Mouse (Mus musculus): ENCODE measurements around the gene Xpa. TPM values are rescaled to one million over a fixed set of nuclear protein-coding genes. Genes with fewer than 3 reads are reported as not detected.
A peak's percentile ranks its signal among the peaks of the same experiment; 100 is the strongest.
"Not testable (repeated sequence)": the region's sequence is repeated elsewhere in the genome, so short reads cannot be mapped to it uniquely, and the experiment has no call there.

Xpa gene
- 1 to 10 TPM; 6.9 to 7.0 TPM for total RNA-seq (2021)

DNA sequence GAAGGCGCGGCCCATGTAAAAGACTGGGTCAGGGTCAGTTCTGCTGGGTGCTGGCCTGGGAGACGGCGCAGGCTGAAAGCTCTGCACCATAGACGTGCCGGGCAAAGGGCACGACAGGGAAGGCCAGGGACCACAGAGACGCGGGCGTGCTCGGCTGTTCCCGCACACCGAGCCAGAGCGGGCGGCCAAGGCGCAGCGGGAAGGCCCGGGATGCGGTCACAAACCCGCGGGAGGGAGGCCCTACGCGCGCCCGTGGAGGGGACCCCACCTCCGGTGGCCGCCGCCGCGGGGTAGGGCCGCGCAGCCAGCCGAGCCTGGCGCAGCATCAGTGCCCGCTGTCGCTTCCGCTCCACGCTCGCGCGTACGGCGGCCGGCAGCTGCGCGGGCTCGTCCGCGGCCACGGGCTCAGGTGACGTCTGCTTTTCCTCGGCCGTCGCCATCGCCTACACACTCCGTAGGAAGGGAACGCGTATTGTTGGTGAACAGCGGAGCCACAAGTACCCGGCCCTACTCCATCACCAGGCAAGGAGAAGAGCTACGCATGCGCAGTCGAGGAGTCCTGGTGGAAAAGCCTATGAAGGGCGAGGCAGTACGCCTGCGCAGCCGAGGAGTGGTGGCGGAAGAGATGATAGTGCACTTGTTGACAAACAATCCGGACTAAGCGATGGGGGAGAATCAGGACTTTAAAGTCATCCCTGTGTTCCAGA, at the start of gene Xpa:
TSS of gene Xpa (minus strand) at position 531 of the 707 bp plus-strand sequence.
- peak; percentile 89 for DNase-seq (ENCODE audit: low spot score)
- intact Hi-C loops (cut with DNase I): no loop called here

- no peak for DNase-seq (ENCODE audit: low spot score)
- intact Hi-C loops (cut with DNase I): no loop called here
Measured at GRCm38 (mm10) chr4:46235871-46236270, 39.8 kb upstream of the Xpa start.

DNA sequence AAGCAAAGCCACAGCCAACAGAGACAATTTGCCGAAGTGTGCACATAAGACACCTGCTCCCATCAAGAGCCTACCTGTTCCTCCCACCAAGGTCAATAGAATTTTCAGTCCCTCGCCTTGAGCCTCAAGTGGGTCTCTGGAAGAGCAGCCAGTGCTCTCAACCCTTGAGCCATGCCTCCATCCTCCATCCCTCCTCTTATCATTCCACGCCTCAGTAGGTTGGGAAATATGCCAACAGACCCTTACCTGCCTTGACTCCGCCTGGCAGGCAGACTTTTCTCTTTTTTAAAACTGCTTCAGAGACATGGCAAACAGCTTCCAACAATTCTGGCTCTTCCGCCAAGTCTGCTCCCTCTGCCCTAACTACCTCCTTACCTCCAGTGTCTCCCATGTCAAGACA, 38.6 kb upstream of the Xpa start:
- no peak for DNase-seq (ENCODE audit: low spot score)
- intact Hi-C loops (cut with DNase I): no loop called here

DNA sequence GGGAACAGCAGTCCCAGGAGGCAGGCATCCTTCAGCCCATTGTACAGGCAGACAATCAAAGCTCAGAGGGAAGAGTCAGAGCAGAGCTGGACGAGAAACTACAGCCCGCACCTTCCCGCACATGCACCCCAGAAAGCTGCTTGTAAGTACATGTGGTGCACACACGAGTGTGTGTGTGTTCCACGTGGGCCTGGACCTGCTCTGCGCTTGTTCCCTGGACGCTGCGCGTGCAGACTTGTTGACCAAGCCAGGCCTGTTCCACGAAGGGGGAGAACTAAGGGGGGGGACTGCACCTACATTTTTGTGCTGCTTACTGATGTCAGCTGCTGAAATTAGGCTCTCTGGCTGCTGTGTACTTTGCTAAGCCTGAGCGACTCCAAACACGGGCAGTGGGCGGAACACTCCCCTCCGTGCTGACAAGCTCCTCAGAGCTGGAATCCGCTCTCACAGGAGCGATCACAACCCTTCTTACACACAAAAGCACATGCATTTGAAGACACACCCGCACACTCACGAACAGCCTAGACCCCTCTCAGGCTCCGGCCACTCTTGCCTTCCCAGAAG, 30.9 kb upstream of the Xpa start:
- intact Hi-C loops (cut with DNase I): no loop called here
- DNase-seq (ENCODE audit: low spot score): no peak

DNA sequence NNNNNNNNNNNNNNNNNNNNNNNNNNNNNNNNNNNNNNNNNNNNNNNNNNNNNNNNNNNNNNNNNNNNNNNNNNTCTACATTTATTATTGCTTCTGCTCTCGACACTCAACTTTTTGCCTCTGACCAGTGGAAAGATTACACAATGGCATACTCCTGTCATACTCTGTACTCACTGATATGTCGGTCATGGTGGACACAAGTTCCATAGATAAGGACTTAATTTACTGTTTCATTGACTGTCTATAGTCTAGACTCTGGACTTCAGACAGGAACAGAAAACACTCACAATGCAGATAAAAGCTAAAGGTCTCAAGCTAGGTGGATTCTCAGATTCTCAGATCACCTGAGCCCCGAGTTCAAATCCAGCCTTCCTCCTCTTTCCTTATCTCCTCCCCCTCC, 25.0 kb upstream of the Xpa start:
- DNase-seq (ENCODE audit: low spot score): no peak
- intact Hi-C loops (cut with DNase I): no loop called here

DNA sequence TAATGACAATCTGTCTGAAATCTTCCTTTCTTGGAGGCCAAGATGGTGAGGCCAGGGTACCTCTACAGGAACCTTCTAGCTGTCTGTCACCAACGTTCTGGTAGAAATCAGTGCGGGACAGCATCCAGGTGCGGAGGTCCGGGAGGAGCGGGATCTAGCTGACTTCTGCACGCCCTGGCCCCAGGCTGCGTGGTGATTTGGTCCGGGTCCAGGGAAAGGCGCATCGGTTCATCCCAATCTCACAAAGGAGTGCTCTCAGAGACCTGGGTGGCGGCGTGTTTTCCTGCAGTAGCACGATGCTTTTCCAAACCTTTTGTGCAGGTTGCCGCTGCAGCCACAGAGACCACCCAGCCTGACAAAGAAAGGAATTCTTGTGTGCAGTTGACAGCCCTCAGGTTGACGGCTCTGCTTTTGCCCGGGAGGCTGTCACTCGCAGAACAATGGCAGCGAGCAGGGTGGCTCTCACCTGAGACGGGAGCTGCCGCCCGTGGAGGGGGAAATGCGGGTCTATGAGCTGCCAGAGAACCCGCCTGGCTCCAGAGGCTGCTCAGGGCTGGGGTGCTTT, 6.5 kb upstream of the Xpa start:
- no peak for DNase-seq (ENCODE audit: low spot score)

GRCm38 (mm10) chr4:46201834-46202561, 5.9 kb upstream of the Xpa start:
- DNase-seq (ENCODE audit: low spot score): peak; percentile 16
- intact Hi-C loops (cut with DNase I): loop anchor here (2.0 to 5.0 kb wide), 3 partner anchors 105 to 263 kb away; no protein-coding TSS in a partner anchor

More for the DNA sequence above, 6.5 kb upstream of the Xpa start:
- intact Hi-C loops (cut with DNase I): loop anchor here (2.0 to 5.0 kb wide), 2 partner anchors 105 to 172 kb away; no protein-coding TSS in a partner anchor

DNA sequence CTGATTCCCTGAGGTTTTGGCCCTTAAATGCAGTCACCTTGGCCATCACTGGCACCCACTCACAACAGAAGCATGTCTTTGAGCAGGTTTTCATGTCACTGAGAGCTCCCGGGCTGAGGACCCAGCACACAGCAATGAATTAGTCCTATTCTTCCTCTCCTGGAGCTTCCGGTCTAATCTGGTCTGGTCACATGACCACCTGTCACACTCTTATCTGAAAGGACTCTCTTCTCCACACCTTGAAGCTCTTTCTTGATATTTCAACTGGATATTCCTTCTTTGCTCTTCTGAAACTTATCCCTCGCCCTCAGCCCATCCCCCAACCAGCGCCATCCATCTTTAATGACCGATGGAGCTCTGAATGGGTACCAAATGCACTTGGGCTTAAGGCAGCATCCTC, 2.0 kb upstream of the Xpa start:
- intact Hi-C loops (cut with DNase I): no loop called here
- no peak for DNase-seq (ENCODE audit: low spot score)

DNA sequence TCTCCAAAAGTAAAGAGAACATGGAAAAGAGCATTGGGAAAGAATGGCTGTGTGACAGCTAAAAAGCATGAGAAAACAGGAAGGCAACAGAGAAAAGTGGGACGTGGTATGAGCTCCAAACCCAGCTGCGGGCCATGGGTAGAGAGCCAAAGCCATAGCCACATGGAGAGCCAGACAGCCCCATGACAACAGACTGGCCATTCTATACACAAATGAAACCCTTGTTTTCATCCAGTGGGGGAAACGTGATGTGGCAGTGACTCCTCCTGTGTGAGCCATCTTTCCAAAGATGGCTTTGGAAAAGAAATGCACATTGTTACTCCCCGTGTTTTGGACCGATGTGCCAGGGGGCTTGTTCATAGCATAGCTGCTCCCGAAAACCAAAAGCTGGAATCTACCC, 402 bp upstream of the Xpa start:
- intact Hi-C loops (cut with DNase I): no loop called here
- no peak for DNase-seq (ENCODE audit: low spot score)

DNA sequence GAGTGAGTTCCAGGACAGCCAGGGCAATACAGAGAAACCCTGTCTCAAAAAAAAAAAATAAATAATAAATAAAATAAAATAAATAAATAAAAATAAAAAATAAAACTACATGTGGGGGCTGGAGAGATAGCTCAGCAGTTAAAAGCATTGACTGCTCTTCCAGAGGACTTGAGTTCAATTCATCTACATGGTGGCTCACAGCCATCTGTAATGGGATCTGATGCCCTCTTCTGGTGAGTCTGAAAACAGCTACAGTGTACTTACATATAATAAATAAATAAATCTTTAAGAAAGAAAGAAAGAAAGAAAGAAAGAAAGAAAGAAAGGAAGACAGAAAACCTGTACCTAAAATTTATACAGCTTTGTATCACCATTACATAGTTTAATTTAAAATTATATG, 4.1 kb downstream of the Xpa start:
- intact Hi-C loops (cut with DNase I): loop anchor here (5.0 kb wide), 1 partner anchor 55 kb away; the partner anchor contains the start of genes Ncbp1 and Tstd2
- not testable (repeated sequence) for DNase-seq (ENCODE audit: low spot score)

GRCm38 (mm10) chr4:46186466-46186865, 9.6 kb downstream of the Xpa start:
- DNase-seq (ENCODE audit: low spot score): no peak
- intact Hi-C loops (cut with DNase I): no loop called here

- no peak for DNase-seq (ENCODE audit: low spot score)
- intact Hi-C loops (cut with DNase I): no loop called here
Measured at GRCm38 (mm10) chr4:46185890-46186289, 10.2 kb downstream of the Xpa start.

- intact Hi-C loops (cut with DNase I): no loop called here
Measured at GRCm38 (mm10) chr4:46185423-46185822, 10.7 kb downstream of the Xpa start.

GRCm38 (mm10) chr4:46182181-46182580, 13.9 kb downstream of the Xpa start:
- intact Hi-C loops (cut with DNase I): no loop called here
- no peak for DNase-seq (ENCODE audit: low spot score)

More at GRCm38 (mm10) chr4:46185423-46185822, 10.7 kb downstream of the Xpa start:
- no peak for DNase-seq (ENCODE audit: low spot score)

GRCm38 (mm10) chr4:46181168-46181567, 14.9 kb downstream of the Xpa start:
- intact Hi-C loops (cut with DNase I): no loop called here
- no peak for DNase-seq (ENCODE audit: low spot score)

DNA sequence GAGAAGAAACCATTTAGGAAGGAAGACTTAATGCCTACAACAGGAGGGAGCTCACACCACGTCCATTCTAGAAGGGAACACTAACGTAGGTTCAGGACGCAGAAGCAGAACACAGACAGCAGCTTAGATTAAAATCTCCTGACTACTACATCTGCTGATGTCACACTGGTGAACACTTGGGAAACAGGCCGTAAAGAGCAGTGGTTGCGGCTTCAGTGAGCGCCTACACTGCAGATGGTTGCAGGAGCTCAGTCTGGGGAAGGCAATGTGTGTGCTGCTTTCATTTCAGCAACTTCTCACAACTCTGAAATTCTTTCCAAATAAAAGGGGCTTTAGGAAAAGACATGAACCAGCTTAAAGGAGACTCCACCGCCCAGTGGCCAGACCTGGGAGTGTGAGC, 18.6 kb downstream of the Xpa start:
- no peak for DNase-seq (ENCODE audit: low spot score)
- intact Hi-C loops (cut with DNase I): no loop called here

DNA sequence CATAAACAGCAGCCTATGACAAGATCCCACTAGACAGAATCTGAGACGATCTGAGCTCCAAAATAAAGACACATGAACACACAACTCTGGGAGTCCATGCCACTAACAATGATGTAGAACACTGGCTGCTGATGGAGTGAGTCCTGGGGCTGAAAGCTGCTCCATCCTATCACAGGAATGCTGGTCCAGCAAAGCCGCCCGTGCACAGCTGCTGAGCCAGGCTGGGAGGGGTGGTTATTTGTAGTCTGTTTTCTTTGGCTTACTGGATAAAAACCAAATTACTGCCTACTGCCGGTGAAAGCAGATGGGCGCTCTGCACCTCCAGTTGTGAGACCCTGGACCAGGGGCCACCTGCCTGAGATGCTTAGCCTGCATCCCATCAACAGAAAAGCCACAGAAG, 19.1 kb downstream of the Xpa start:
- DNase-seq (ENCODE audit: low spot score): no peak

DNA sequence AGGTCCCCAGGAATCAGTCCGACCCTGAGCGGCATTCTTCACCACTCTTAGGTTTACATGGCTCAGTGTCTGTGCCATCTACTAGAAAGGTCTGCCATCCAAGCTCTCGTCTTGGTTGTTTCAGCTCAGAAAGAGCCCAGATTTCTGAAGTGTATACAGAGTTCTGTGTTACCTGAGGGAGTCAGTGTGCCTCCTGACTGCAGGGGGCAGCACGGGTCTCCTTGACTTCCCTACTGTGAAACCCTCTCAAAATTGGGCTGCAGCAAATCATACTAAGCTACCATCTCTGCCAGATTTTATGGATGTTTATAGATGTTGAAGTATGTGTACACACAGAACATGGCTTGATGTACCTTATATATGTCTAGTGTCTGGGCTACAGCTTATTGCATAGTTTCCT, 19.8 kb downstream of the Xpa start:
- intact Hi-C loops (cut with DNase I): no loop called here

More for the DNA sequence above, 19.1 kb downstream of the Xpa start:
- intact Hi-C loops (cut with DNase I): no loop called here

GRCm38 (mm10) chr4:46171761-46172160, 24.4 kb downstream of the Xpa start:
- no peak for DNase-seq (ENCODE audit: low spot score)
- intact Hi-C loops (cut with DNase I): no loop called here

More for the DNA sequence above, 19.8 kb downstream of the Xpa start:
- no peak for DNase-seq (ENCODE audit: low spot score)

GRCm38 (mm10) chr4:46165831-46166230, 30.3 kb downstream of the Xpa start:
- intact Hi-C loops (cut with DNase I): no loop called here
- DNase-seq (ENCODE audit: low spot score): no peak

DNA sequence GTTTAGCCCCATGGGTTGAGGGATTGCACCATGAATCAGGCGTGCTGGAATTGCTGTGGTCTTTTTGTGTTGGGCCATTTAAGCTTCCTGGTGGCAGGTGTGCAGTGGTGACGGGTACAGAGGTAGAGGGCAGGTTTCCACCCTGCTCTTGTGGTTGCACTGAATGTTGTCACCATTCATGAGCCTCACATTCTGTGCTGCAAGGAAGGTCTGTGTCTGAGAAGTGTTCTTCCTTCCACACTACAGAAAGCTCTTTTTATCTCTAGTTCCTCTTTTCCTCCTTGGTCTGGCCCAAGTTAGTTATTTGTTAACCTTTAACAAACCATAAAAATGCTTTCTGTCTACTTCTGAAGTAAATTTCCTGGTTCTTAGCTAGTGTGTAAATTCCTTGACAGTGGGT, 32.1 kb downstream of the Xpa start:
- DNase-seq (ENCODE audit: low spot score): no peak
- intact Hi-C loops (cut with DNase I): no loop called here
